Mouse (Mus musculus) frontal cortex, postnatal 10 days (tissue): ENCODE measurements around the gene Myoc.
A peak's percentile ranks its signal among the peaks of the same experiment; 100 is the strongest.
"Not testable (repeated sequence)": the region's sequence is repeated elsewhere in the genome, so short reads cannot be mapped to it uniquely, and the experiment has no call there.

Source experiments
- DNase-seq, 2 experiments: peaks; one replicate each; pipeline ENCODE4 v3.0.0; 2022; ENCODE audit warnings: low spot score in 2 of 2, mixed read lengths in 1 of 2

Gene Myoc

GRCm38 (mm10) chr1:162639051-162639750, at the start of gene Myoc:
Gene Myoc, plus strand, starts transcription at chr1:162639155.
- DNase-seq, result no peak

- DNase-seq, result no peak
Measured at GRCm38 (mm10) chr1:162589443-162589842, 49.5 kb upstream of the Myoc start.

- no peak for DNase-seq
Measured at GRCm38 (mm10) chr1:162590415-162590997, 48.4 kb upstream of the Myoc start.

GRCm38 (mm10) chr1:162597379-162598102, 41.4 kb upstream of the Myoc start:
- DNase-seq, result no peak

GRCm38 (mm10) chr1:162599617-162600016, 39.3 kb upstream of the Myoc start:
- no peak for DNase-seq

- no peak for DNase-seq
Measured at GRCm38 (mm10) chr1:162601288-162601687, 37.7 kb upstream of the Myoc start.

- no peak for DNase-seq
Measured at GRCm38 (mm10) chr1:162608127-162608526, 30.8 kb upstream of the Myoc start.

- no peak for DNase-seq
Measured at GRCm38 (mm10) chr1:162609633-162610250, 29.2 kb upstream of the Myoc start.

- no peak for DNase-seq
Measured at GRCm38 (mm10) chr1:162611191-162611590, 27.8 kb upstream of the Myoc start.

GRCm38 (mm10) chr1:162615511-162615910, 23.4 kb upstream of the Myoc start:
- peak in 1 of 2 experiments; percentile 27 for DNase-seq

- DNase-seq, result no peak
Measured at GRCm38 (mm10) chr1:162620487-162620886, 18.5 kb upstream of the Myoc start.

GRCm38 (mm10) chr1:162623895-162624294, 15.1 kb upstream of the Myoc start:
- DNase-seq, result no peak

- no peak for DNase-seq
Measured at GRCm38 (mm10) chr1:162625229-162625628, 13.7 kb upstream of the Myoc start.

- not testable (repeated sequence) for DNase-seq
Measured at GRCm38 (mm10) chr1:162627821-162628220, 11.1 kb upstream of the Myoc start.

GRCm38 (mm10) chr1:162628326-162628725, 10.6 kb upstream of the Myoc start:
- not testable (repeated sequence) for DNase-seq

GRCm38 (mm10) chr1:162635291-162635931, 3.5 kb upstream of the Myoc start:
- not testable (repeated sequence) for DNase-seq

GRCm38 (mm10) chr1:162636516-162636915, 2.4 kb upstream of the Myoc start:
- no peak for DNase-seq

- DNase-seq, result no peak
Measured at GRCm38 (mm10) chr1:162638535-162638934, 420 bp upstream of the Myoc start.

- no peak for DNase-seq
Measured at GRCm38 (mm10) chr1:162639861-162640260, 906 bp downstream of the Myoc start.

- DNase-seq, result no peak
Measured at GRCm38 (mm10) chr1:162642591-162642990, 3.6 kb downstream of the Myoc start.

GRCm38 (mm10) chr1:162643752-162644151, 4.8 kb downstream of the Myoc start:
- peak; percentile 33 to 46 for DNase-seq
